Mouse (Mus musculus): Measurements from ENCODE around the gene Boc.

DNA sequence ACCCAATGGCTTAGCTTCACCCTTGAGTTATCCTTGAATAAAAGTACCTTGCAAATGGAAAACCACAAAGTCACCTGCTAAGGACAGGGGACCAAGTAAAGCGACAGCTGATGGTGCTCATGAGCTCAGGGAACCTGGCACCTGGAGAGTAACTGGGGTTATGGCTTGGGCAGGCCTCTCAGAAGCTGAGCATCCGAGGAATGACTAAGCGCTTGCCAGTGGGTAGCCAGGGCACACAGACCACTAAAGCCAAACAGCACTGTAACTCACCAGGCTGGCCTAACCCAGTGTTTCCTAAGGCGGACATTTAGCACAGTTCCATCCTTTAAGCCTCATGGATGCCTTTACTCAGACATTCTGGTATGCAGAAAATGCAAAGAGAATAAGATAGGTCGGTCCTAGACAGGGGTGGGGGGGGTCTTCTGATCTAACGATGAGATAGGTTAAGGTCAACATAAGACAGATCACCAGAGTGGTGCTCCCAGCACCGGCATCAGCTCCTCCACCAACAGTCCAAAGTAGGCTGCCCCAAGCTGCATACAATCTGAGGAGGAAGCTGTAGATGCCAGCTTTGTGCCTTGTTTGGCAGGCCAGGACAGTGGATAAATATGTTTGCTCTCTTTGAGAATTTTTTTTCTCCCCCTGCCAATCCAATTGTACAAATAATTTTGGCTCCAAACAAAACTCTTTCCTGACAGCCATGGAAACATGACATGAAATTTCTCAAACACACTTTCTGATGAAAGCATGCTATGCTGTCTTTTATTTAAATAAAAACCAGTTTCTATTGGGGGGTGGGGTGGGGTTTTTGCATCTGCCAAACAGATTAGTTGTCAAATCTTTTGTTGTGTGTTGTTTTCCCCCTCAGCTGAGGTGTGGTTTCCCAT, 49.0 kb downstream of the Boc start:
- TF ChIP-seq POLR2A (IDR thresholded peaks at IDR 0.05; ENCODE audit: insufficient read depth, low read length) (no peak), CTCF (IDR thresholded peaks at IDR 0.05; ENCODE audit: low read depth, low read length) (no peak)

Measured in ES-Bruce4 (cell line).